Mouse (Mus musculus) adrenal gland, postnatal 14 days (tissue): ENCODE results near the gene Tril. TPM values are rescaled to one million over a fixed set of nuclear protein-coding genes. Genes with fewer than 3 reads are reported as not detected.

Source experiments
- total RNA-seq: library from RNA; stranded (reverse); gene quantifications from 2 replicates; pipeline ENCODE4 v1.2.3, GENCODE M21; 2021

The Tril gene
- total RNA-seq, 1 experiment from 2014 or later = 11.1 TPM

Other genes with a start within 250 kb of the Tril start
- not detected in 2 replicates for gene Cpvl, start 157.8 kb upstream of the Tril start, total RNA-seq
- gene Chn2, start 218.7 kb upstream of the Tril start, total RNA-seq = 6.9 and 9.9 TPM in 2 replicates